ENCODE assay signal across 8 mouse cellular contexts in the genomic region with DNA sequence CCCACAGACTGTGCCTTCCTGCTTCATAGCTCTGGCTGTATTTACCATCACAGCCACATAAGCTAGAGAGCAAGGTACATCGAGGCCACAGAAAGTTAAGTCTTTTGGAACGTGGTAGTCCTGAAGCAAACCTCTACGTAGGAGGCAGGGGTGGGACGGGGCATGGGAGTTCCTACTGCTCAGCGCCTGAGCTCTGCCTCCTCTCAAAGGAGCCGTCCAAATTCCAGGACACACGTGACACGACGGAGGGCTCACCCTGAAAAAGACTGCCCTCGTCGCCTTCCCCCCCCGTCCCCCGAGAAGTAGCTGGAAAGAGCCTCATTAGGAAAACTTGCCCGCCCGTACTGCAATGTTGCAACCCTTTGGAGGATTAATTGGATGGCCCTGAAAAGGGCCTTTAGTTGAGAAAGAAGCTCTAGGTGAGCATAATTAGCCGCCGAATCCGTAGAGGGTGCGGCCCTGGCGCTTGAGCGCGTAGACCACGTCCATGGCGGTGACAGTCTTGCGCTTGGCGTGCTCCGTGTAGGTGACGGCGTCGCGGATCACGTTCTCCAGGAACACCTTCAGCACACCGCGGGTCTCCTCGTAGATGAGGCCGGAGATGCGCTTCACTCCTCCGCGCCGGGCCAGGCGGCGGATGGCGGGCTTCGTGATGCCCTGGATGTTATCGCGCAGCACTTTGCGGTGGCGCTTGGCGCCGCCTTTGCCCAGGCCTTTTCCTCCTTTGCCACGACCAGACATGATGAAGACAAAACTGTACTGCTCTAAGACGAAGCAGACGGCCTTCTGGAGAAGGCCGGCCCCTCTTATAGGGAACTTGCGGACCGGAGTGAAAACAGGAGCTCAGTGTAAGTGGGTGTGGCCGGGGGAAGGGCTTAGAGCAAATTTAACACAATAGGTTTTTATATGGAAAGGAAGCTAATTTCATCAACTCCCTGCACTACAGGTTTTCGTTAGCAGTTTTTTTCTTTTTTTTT. TPM values are rescaled to one million over a fixed set of nuclear protein-coding genes. Genes with fewer than 3 reads are reported as not detected.
DNase-seq lines count a peak whose midpoint lies in the region; ATAC-seq and TF ChIP-seq lines count a peak whose summit lies in the region.
"Not testable (repeated sequence)": the region's sequence is repeated elsewhere in the genome, so short reads cannot be mapped to it uniquely, and the experiment has no call there.

A gene (minus strand): TSS at position 779 of the 977 bp plus-strand sequence.

- WGBS in embryonic facial prominence, embryonic 13.5 days: under 1% methylated on average over 26 of the region's 58 CpGs
- under 1% methylated on average over 22 of the region's 58 CpGs for WGBS in hindbrain, postnatal 0 days
- WGBS in lung, embryonic 15.5 days: under 1% methylated on average over 24 of the region's 58 CpGs
- WGBS in neural tube, embryonic 14.5 days: 0% methylated on average over 20 of the region's 58 CpGs

- not testable (repeated sequence) for TF ChIP-seq CTCF in hindbrain, postnatal 0 days (IDR thresholded peaks at IDR 0.05; ENCODE audit: low read depth)

- peak in 1 of 2 experiments; percentile 20 for DNase-seq in adrenal gland, adult 18-20 months (ENCODE audit: low spot score in 2 of 2)
- not testable (repeated sequence) for DNase-seq in hindbrain, postnatal 0 days (ENCODE audit: low spot score)
- peak; percentile 33 to 36 for DNase-seq in layer of hippocampus, postnatal 36 days
- peak; percentile 57 for DNase-seq in thymus, postnatal 14 days

- not testable (repeated sequence) for H3K36me3 ChIP-seq in embryonic facial prominence, embryonic 13.5 days; hindbrain, postnatal 0 days (ENCODE audit: insufficient read depth, low read length); lung, embryonic 15.5 days; neural tube, embryonic 14.5 days (ENCODE audit: control insufficient read depth, insufficient read depth, low read length)

- not testable (repeated sequence) for H3K9me3 ChIP-seq in embryonic facial prominence, embryonic 13.5 days; hindbrain, postnatal 0 days (ENCODE audit: low read length); lung, embryonic 15.5 days; neural tube, embryonic 14.5 days (ENCODE audit: control insufficient read depth, low read length)

- H3K27ac ChIP-seq in embryonic facial prominence, embryonic 13.5 days: peak within 1 kb of the TSS; percentile 66
- H3K27ac ChIP-seq in hindbrain, postnatal 0 days; neural tube, embryonic 14.5 days (ENCODE audit: low read depth, low read length): not testable (repeated sequence)
- peak within 1 kb of the TSS; percentile 57 for H3K27ac ChIP-seq in lung, embryonic 15.5 days

- H3K4me2 ChIP-seq in embryonic facial prominence, embryonic 13.5 days: peak within 1 kb of the TSS; percentile 50
- peak within 1 kb of the TSS; percentile 36; the same call in 1 of the 2 replicates for H3K4me2 ChIP-seq in hindbrain, postnatal 0 days (ENCODE audit: low read depth, low read length)
- H3K4me2 ChIP-seq in lung, embryonic 15.5 days: peak within 1 kb of the TSS; percentile 39
- 0 out of 2 replicates have a peak within 1 kb of the TSS, but pooled peaks have one; percentile 26 for H3K4me2 ChIP-seq in neural tube, embryonic 14.5 days (ENCODE audit: low read depth, low read length)

- not testable (repeated sequence) for H3K4me1 ChIP-seq in embryonic facial prominence, embryonic 13.5 days; hindbrain, postnatal 0 days (ENCODE audit: insufficient read depth, low read length); lung, embryonic 15.5 days; neural tube, embryonic 14.5 days (ENCODE audit: control insufficient read depth, insufficient read depth, low read length)

- peak within 1 kb of the TSS; percentile 49; the same call in 1 of the 2 replicates for H3K9ac ChIP-seq in embryonic facial prominence, embryonic 13.5 days
- H3K9ac ChIP-seq in hindbrain, postnatal 0 days (replicated peaks; ENCODE audit: low read length); lung, embryonic 15.5 days; neural tube, embryonic 14.5 days (replicated peaks; ENCODE audit: low read depth, low read length): not testable (repeated sequence)

- not testable (repeated sequence) for H3K27me3 ChIP-seq in embryonic facial prominence, embryonic 13.5 days; hindbrain, postnatal 0 days (ENCODE audit: insufficient read depth, low read length); lung, embryonic 15.5 days; neural tube, embryonic 14.5 days (ENCODE audit: control insufficient read depth, insufficient read depth, low read length)

- peak; percentile 83 for ATAC-seq in embryonic facial prominence, embryonic 13.5 days (ENCODE audit: insufficient number of reproducible peaks, insufficient read depth, low FRiP score, low TSS enrichment, low read depth)
- ATAC-seq in granulocyte monocyte progenitor cell, adult 5-6 weeks (replicated peaks; ENCODE audit: poor library complexity, severe bottlenecking): peak; percentile 46
- peak; percentile 88 for ATAC-seq in hindbrain, postnatal 0 days
- ATAC-seq in lung, embryonic 15.5 days (ENCODE audit: borderline replicate concordance, extremely low read depth, low FRiP score, low TSS enrichment): peak; percentile 87
- ATAC-seq in neural tube, embryonic 14.5 days (ENCODE audit: low read depth): peak; percentile 85

- peak within 1 kb of the TSS; percentile 29; the same call in 1 of the 2 replicates for H3K4me3 ChIP-seq in embryonic facial prominence, embryonic 13.5 days
- H3K4me3 ChIP-seq in hindbrain, postnatal 0 days (ENCODE audit: low read length); neural tube, embryonic 14.5 days (ENCODE audit: low read depth, low read length): not testable (repeated sequence)
- peak within 1 kb of the TSS; percentile 26 for H3K4me3 ChIP-seq in lung, embryonic 15.5 days

RNA-seq across cellular contexts. Expression of the gene that starts here (rescaled TPM):
- 10 to 100 TPM; 33.0 to 84.6 TPM for total RNA-seq in adrenal gland, adult 18-20 months (2021)
- polyA plus RNA-seq in embryonic facial prominence, embryonic 13.5 days (2015; fragmentation: Nextera tagmentation; extraction: Ambion mirVana): 14.7 and 15.3 TPM in 2 replicates
- total RNA-seq in granulocyte monocyte progenitor cell, adult 5-6 weeks (2014; fragmentation: Nextera tagmentation): 21.5 and 58.9 TPM in 2 replicates
- 1,825 and 2,129 TPM in 2 replicates for total RNA-seq in granulocyte monocyte progenitor cell, adult 5-6 weeks (2017)
- 4,540 and 4,675 TPM in 2 replicates for total RNA-seq in hindbrain, postnatal 0 days (2014; rRNA removed)
- polyA plus RNA-seq in hindbrain, postnatal 0 days (2015; fragmentation: Nextera tagmentation; extraction: Ambion mirVana): 3.7 and 4.1 TPM in 2 replicates
- 10 to 100 TPM; 29.3 to 57.3 TPM for total RNA-seq in layer of hippocampus, postnatal 36 days (2021)
- 19.5 and 22.5 TPM in 2 replicates for polyA plus RNA-seq in lung, embryonic 15.5 days (2015; fragmentation: Nextera tagmentation; extraction: Ambion mirVana)
- polyA plus RNA-seq in neural tube, embryonic 14.5 days (2014; fragmentation: Nextera tagmentation; extraction: Ambion mirVana): 4.7 and 7.3 TPM in 2 replicates
